Mouse (Mus musculus) forebrain, embryonic 16.5 days (tissue): ENCODE data around the gene Tmem14c. TPM values are rescaled to one million over a fixed set of nuclear protein-coding genes. Genes with fewer than 3 reads are reported as not detected.
A peak's percentile ranks its signal among the peaks of the same experiment; 100 is the strongest.

Experiments used
- ATAC-seq: fragments of 200-750 bp; cut with Nextera tagmentation; 2 replicates; pipeline ENCODE4 v1.8.0; 2017; ENCODE audit warnings: mild to moderate bottlenecking, moderate library complexity
- H3K27ac ChIP-seq: fragments of 300-500 bp; sonication (generic); 2 replicates; pipeline ENCODE4 v1.5.1; 2014; ENCODE audit warnings: low read length, control low read depth
- H3K27me3 ChIP-seq: fragments of 300-500 bp; sonication (generic); replicated peaks from 2 replicates; pipeline ENCODE4 v1.6.1; 2014; ENCODE audit warnings: low read length; ENCODE audit not compliant: control insufficient read depth, insufficient read depth
- H3K36me3 ChIP-seq: fragments of 300-500 bp; sonication (generic); 2 replicates; pipeline ENCODE4 v1.6.1; 2014; ENCODE audit not compliant: control insufficient read depth, insufficient read depth
- H3K4me1 ChIP-seq: fragments of 300-500 bp; sonication (generic); replicated peaks from 2 replicates; pipeline ENCODE4 v1.6.1; 2014; ENCODE audit warnings: low read length; ENCODE audit not compliant: control insufficient read depth, insufficient read depth
- H3K4me2 ChIP-seq: fragments of 300-500 bp; sonication (generic); 2 replicates; pipeline ENCODE4 v1.6.1; 2014; ENCODE audit warnings: mild to moderate bottlenecking, low read length, control low read depth
- H3K4me3 ChIP-seq: fragments of 300-500 bp; sonication (generic); replicated peaks from 2 replicates; pipeline ENCODE4 v1.5.1; 2014; ENCODE audit warnings: mild to moderate bottlenecking, low read length, control low read depth
- H3K9ac ChIP-seq: fragments of 300-500 bp; sonication (generic); replicated peaks from 2 replicates; pipeline ENCODE4 v1.6.1; 2014; ENCODE audit warnings: low read depth, low read length, control low read depth
- H3K9me3 ChIP-seq: fragments of 300-500 bp; sonication (generic); 2 replicates; pipeline ENCODE4 v1.6.1; 2016; ENCODE audit warnings: low read length; ENCODE audit not compliant: control insufficient read depth
- WGBS: fragments of 180-500 bp; shearing (Covaris S2); extraction: QIAGEN DNeasy Blood & Tissue Kit; methylation state at CpG from one replicate; pipeline ENCODE4 v1.1.7; 2014; 5-methylcytosine and 5-hydroxymethylcytosine counted together
- polyA plus RNA-seq: library from polyadenylated mRNA; unstranded; fragments of >200 nt; fragmentation: Nextera tagmentation; extraction: Ambion mirVana; gene quantifications from 2 replicates; pipeline ENCODE4 v1.2.1, GENCODE M21; 2015

Tmem14c gene
- polyA plus RNA-seq: 109 and 113 TPM in 2 replicates

GRCm38 (mm10) chr13:41015829-41016634, at the start of gene Tmem14c:
Gene Tmem14c (plus strand): TSS chr13:41016292.
- peak within 1 kb of the TSS; percentile 87 for H3K27ac ChIP-seq
- peaks cover 16% of the 10 kb centered on the region for H3K4me1 ChIP-seq
- H3K36me3 ChIP-seq: peaks cover 17% of the 10 kb centered on the region
- H3K4me3 ChIP-seq: peak within 1 kb of the TSS; percentile 83
- WGBS: under 1% methylated on average over 43 of the region's 43 CpGs
- no peaks in the 10 kb centered on the region for H3K27me3 ChIP-seq
- ATAC-seq: peak; percentile 99
- no peaks in the 10 kb centered on the region for H3K9me3 ChIP-seq
- H3K9ac ChIP-seq: peak within 1 kb of the TSS; percentile 68
- peak within 1 kb of the TSS; percentile 84 for H3K4me2 ChIP-seq

DNA sequence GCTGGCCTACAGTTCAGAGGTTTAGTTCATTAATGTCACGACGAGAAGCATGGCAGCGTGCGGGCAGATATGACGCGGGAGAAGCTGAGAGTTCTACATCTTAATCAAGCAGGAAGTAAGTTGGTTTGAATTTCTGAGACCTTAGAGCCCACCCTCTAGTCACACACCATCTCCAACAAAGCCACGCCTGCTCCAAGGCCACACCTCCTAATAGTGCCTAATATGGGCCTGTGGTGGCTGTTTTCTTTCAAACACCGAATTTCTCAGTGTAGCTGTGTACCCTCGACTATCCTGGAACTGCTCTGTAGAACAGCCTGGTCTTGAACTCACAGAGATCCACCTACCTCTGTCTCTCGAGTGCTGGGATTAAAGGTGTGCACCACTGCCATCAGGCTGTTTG, 48.5 kb upstream of the Tmem14c start:
- H3K4me1 ChIP-seq: no peaks in the 10 kb centered on the region
- H3K27me3 ChIP-seq: no peaks in the 10 kb centered on the region
- no peaks in the 10 kb centered on the region for H3K9me3 ChIP-seq
- no peak overlapping the region for H3K27ac ChIP-seq
- no peak overlapping the region for H3K4me3 ChIP-seq
- no peak overlapping the region for H3K9ac ChIP-seq
- no peak overlapping the region for H3K4me2 ChIP-seq
- 92% methylated on average over 10 of the region's 10 CpGs for WGBS
- no peaks in the 10 kb centered on the region for H3K36me3 ChIP-seq
- ATAC-seq: no peak

DNA sequence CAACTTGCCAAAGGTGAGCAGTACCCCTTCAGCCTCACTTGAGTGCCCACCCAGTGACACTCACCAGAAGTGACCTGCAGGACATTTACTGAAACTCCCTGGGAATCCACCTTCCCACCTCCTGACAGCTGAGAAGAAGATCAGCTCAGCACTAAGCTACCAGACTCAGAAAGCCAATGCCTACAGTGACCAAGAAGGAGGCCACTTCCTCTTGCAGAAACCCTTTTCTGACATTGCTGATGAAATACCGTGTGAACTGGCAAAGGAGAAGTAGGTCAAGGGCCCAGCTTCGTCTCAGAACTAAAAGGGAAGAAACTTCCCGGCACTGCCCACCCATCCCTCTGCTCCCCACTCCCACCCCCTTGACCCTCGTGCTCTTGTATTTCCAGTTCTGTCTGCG, 47.5 kb upstream of the Tmem14c start:
- no peaks in the 10 kb centered on the region for H3K36me3 ChIP-seq
- no peaks in the 10 kb centered on the region for H3K4me1 ChIP-seq
- H3K9ac ChIP-seq: no peak overlapping the region
- H3K4me3 ChIP-seq: no peak overlapping the region
- no peak overlapping the region for H3K27ac ChIP-seq
- no peak for ATAC-seq
- WGBS: 94% methylated on average over 5 of the region's 5 CpGs
- H3K9me3 ChIP-seq: no peaks in the 10 kb centered on the region
- H3K4me2 ChIP-seq: no peak overlapping the region
- H3K27me3 ChIP-seq: no peaks in the 10 kb centered on the region

- H3K27me3 ChIP-seq: no peaks in the 10 kb centered on the region
- H3K36me3 ChIP-seq: no peaks in the 10 kb centered on the region
- H3K4me3 ChIP-seq: no peak overlapping the region
- no peak overlapping the region for H3K4me2 ChIP-seq
- ATAC-seq: no peak
- no peak overlapping the region for H3K27ac ChIP-seq
- no peak overlapping the region for H3K9ac ChIP-seq
- no peaks in the 10 kb centered on the region for H3K4me1 ChIP-seq
- WGBS: 93% methylated on average over 4 of the region's 4 CpGs
- no peaks in the 10 kb centered on the region for H3K9me3 ChIP-seq
These were observed 46.2 kb upstream of the Tmem14c start for GRCm38 (mm10) chr13:40969761-40970390.

GRCm38 (mm10) chr13:40971261-40971660, 44.8 kb upstream of the Tmem14c start:
- H3K4me2 ChIP-seq: no peak overlapping the region

GRCm38 (mm10) chr13:40971831-40972230, 44.3 kb upstream of the Tmem14c start:
- no peak overlapping the region for H3K9ac ChIP-seq
- 69% methylated on average over 2 of the region's 2 CpGs for WGBS
- no peaks in the 10 kb centered on the region for H3K9me3 ChIP-seq
- no peaks in the 10 kb centered on the region for H3K4me1 ChIP-seq
- no peaks in the 10 kb centered on the region for H3K27me3 ChIP-seq
- H3K27ac ChIP-seq: no peak overlapping the region
- H3K4me3 ChIP-seq: no peak overlapping the region
- ATAC-seq: no peak
- H3K4me2 ChIP-seq: no peak overlapping the region
- no peaks in the 10 kb centered on the region for H3K36me3 ChIP-seq

More at GRCm38 (mm10) chr13:40971261-40971660, 44.8 kb upstream of the Tmem14c start:
- 92% methylated on average over 5 of the region's 5 CpGs for WGBS
- Histone ChIP-seq H3K4me3 (no peak overlapping the region), H3K36me3 (no peaks in the 10 kb centered on the region), H3K27me3 (no peaks in the 10 kb centered on the region), H3K9me3 (no peaks in the 10 kb centered on the region), H3K27ac (no peak overlapping the region), H3K4me1 (no peaks in the 10 kb centered on the region), H3K9ac (no peak overlapping the region)
- no peak for ATAC-seq

- no peak for ATAC-seq
- no peaks in the 10 kb centered on the region for H3K9me3 ChIP-seq
- no peaks in the 10 kb centered on the region for H3K27me3 ChIP-seq
- 91% methylated on average over 5 of the region's 5 CpGs for WGBS
- H3K4me1 ChIP-seq: no peaks in the 10 kb centered on the region
- H3K27ac ChIP-seq: no peak overlapping the region
- H3K4me3 ChIP-seq: no peak overlapping the region
- H3K9ac ChIP-seq: no peak overlapping the region
- H3K36me3 ChIP-seq: no peaks in the 10 kb centered on the region
- H3K4me2 ChIP-seq: no peak overlapping the region
These were observed 43.1 kb upstream of the Tmem14c start for GRCm38 (mm10) chr13:40972976-40973375.

DNA sequence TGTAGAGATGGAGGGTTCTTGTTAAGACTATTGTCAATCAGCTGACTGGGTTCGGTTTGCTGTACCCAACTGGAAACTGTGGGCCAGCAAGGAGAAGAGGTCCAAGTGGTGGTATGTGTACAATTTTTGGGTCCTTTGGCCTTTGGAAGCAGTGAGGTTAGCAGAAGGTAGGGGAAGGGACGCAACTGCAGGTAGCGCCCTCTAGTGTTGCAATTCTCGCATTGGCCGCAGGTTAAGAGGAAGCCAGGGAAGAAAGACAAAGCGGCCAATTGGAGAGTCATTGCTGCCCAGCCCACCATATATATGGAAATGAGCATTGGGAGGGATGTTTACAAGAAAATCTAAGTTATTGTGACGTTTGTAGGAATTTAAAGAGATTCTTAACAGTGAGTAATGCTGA, 38.5 kb upstream of the Tmem14c start:
- Histone ChIP-seq H3K36me3 (no peaks in the 10 kb centered on the region), H3K4me3 (no peak overlapping the region), H3K4me1 (no peaks in the 10 kb centered on the region), H3K27ac (no peak overlapping the region), H3K4me2 (no peak overlapping the region), H3K27me3 (no peaks in the 10 kb centered on the region), H3K9ac (no peak overlapping the region), H3K9me3 (no peaks in the 10 kb centered on the region)
- no peak for ATAC-seq
- WGBS: 9% methylated on average over 7 of the region's 7 CpGs

- Histone ChIP-seq H3K9ac (no peak overlapping the region), H3K27me3 (no peaks in the 10 kb centered on the region), H3K4me2 (no peak overlapping the region), H3K4me3 (no peak overlapping the region), H3K27ac (no peak overlapping the region), H3K36me3 (no peaks in the 10 kb centered on the region), H3K9me3 (no peaks in the 10 kb centered on the region), H3K4me1 (no peaks in the 10 kb centered on the region)
- ATAC-seq: no peak
- WGBS: 81% methylated on average over 4 of the region's 4 CpGs
These were observed 37.4 kb upstream of the Tmem14c start for GRCm38 (mm10) chr13:40978652-40979051.
